Mouse (Mus musculus): ENCODE data around the gene Lpgat1. TPM values are rescaled to one million over a fixed set of nuclear protein-coding genes. Genes with fewer than 3 reads are reported as not detected.
A peak's percentile ranks its signal among the peaks of the same experiment; 100 is the strongest.

Lpgat1 gene
- polyA plus RNA-seq, 1 experiment from 2014 or later = 26.4 TPM

DNA sequence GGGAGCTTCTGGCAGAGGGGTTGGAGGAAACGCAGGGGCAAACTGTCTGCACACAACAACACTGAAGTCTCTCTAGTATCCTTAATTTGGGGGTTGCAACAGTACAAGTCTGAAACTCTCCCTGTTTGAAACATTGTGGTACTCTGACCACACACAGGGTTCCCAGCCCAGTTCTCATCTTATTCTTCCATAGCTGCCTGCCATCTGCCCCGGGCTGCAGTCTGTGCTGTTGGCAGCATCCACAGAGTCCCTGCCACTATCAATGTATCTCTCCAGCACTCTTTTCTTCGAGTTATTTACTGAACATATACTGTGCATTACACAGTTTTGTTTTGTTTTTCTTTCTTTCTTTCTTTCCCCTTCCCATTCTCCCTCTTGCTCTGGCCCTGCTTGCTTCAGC is 99.0 kb downstream of the Lpgat1 start:
- Histone ChIP-seq H3K4me3 (ENCODE audit: low read depth, low read length) (no peak overlapping the region), H3K27ac (ENCODE audit: low read length) (no peak overlapping the region), H3K36me3 (ENCODE audit: control insufficient read depth, insufficient read depth, low read length) (no peaks in the 10 kb centered on the region), H3K9me3 (ENCODE audit: control insufficient read depth, low read depth, low read length) (no peaks in the 10 kb centered on the region), H3K27me3 (ENCODE audit: control insufficient read depth, insufficient read depth, low read length) (no peaks in the 10 kb centered on the region), H3K4me1 (ENCODE audit: control insufficient read depth, insufficient read depth, low read length) (no peaks in the 10 kb centered on the region), H3K9ac (replicated peaks; ENCODE audit: low read depth, low read length) (no peak overlapping the region), H3K4me2 (replicated peaks; ENCODE audit: low read depth, low read length) (no peak overlapping the region)
- WGBS = 77% methylated on average over 3 of the region's 3 CpGs
- no peak for ATAC-seq (ENCODE audit: insufficient number of reproducible peaks, insufficient read depth, low FRiP score, low read depth)

DNA sequence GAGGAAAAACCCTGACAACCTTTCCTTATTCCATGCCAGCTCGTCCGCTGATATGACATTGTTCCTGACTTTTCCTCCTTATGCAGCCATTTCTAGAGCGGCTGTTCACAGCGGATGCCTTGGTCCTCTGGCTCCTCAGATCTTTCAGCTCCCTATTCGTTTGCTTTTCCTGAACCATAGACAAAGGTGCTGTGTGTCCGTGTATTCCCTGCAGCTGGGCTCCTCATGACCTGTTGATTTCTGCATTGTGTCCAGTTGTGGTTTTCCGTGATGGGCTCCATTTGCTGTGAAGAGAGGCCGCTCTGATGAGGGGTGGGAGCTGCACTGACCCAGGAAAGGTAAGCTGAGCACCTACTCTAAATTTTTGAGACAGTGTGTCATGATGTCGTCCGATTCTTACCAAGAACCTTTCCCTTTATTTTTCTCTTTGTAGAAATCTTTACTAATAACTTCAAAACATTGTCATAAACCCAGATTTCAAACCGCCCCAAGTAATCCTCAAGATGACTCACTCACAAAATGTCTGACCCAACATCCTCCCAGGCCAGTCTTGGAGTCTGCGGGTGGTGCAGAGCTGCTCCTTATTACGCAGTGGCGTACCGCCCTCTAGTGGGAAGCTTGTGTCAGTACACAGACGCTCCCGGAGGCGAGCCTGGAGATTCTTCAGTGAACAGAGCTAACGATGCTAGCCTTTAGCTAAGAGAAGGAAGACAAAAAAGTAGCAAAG is 99.9 kb downstream of the Lpgat1 start:
- Histone ChIP-seq H3K4me2 (replicated peaks; ENCODE audit: low read depth, low read length) (no peak overlapping the region), H3K36me3 (ENCODE audit: control insufficient read depth, insufficient read depth, low read length) (no peaks in the 10 kb centered on the region), H3K4me1 (ENCODE audit: control insufficient read depth, insufficient read depth, low read length) (peaks cover 5% of the 10 kb centered on the region), H3K4me3 (ENCODE audit: low read depth, low read length) (no peak overlapping the region), H3K9me3 (ENCODE audit: control insufficient read depth, low read depth, low read length) (no peaks in the 10 kb centered on the region), H3K27ac (ENCODE audit: low read length) (no peak overlapping the region), H3K9ac (replicated peaks; ENCODE audit: low read depth, low read length) (no peak overlapping the region), H3K27me3 (ENCODE audit: control insufficient read depth, insufficient read depth, low read length) (no peaks in the 10 kb centered on the region)
- peak; percentile 70; the same call in 1 of the 2 replicates for ATAC-seq (ENCODE audit: insufficient number of reproducible peaks, insufficient read depth, low FRiP score, low read depth)
- 33% methylated on average over 19 of the region's 19 CpGs for WGBS

DNA sequence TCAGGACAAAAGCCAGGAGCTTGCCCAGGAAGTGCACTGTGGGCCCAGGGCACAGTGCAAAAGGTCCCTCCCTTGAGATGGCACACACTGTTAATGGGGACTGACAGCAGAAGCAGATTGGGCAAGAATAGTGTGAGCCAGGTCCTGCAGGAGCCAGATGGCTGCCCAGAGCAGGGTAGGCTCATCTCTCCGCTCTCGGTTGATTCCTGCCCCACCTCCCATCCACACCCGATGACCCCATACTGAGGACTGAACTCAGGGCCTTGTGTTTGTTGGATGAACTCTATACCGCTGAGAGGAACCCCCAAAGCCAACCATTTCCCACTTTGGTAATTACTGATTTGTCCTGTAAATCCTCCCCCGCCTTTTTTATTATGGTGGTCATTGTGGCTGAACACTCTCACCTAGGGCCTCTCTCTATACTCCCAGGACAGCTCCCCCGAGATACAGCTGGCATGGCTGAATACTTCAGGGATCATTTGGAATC is 100.6 kb downstream of the Lpgat1 start:
- Histone ChIP-seq H3K4me1 (ENCODE audit: control insufficient read depth, insufficient read depth, low read length) (peaks cover 5% of the 10 kb centered on the region), H3K27ac (ENCODE audit: low read length) (no peak overlapping the region)
- no peak for ATAC-seq (ENCODE audit: insufficient number of reproducible peaks, insufficient read depth, low FRiP score, low read depth)

DNA sequence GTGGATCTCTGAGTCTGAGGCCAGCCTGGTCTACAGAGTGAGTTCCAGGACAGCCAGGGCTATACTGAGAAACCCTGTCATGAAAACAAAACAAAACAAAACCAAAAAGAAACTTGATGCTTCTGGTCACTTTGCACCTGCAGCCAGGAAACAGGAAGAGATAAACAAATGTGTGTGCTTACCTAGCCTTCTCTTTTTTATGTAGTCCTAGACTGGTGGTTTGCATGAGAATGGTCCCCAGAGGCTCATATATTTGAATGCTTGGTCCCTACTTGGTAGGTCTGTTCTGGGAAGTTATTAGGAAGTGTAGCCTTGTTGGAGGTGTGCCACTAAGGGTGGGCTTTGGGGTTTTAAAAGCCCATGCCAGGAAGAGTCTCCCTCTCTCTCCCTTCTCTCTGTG is 101.4 kb downstream of the Lpgat1 start:
- no peak for ATAC-seq (ENCODE audit: insufficient number of reproducible peaks, insufficient read depth, low FRiP score, low read depth)

More for the DNA sequence above, 100.6 kb downstream of the Lpgat1 start:
- no peak overlapping the region for H3K4me2 ChIP-seq (replicated peaks; ENCODE audit: low read depth, low read length)
- no peaks in the 10 kb centered on the region for H3K36me3 ChIP-seq (ENCODE audit: control insufficient read depth, insufficient read depth, low read length)
- H3K9me3 ChIP-seq (ENCODE audit: control insufficient read depth, low read depth, low read length) = no peaks in the 10 kb centered on the region
- no peaks in the 10 kb centered on the region for H3K27me3 ChIP-seq (ENCODE audit: control insufficient read depth, insufficient read depth, low read length)
- 36% methylated on average over 6 of the region's 6 CpGs for WGBS
- no peak overlapping the region for H3K9ac ChIP-seq (replicated peaks; ENCODE audit: low read depth, low read length)
- no peak overlapping the region for H3K4me3 ChIP-seq (ENCODE audit: low read depth, low read length)

DNA sequence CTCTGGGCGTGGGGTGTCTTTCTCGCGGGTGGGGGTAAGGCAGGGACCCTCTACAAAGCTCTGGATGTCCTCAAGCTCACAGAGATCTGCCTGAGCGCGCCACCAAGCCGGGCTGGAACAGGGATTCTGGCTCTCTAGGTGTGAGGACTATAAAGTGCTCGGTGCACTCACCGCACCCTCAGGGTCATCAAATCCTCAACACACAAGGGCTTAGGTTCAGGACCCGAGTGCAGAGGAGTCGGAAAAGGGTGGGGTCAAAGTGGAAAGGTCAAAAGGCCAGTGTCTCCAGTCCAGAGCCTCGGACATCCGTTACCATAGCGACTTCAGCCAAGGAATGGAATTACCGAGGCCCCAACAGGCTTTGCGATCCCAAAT is 103.3 kb downstream of the Lpgat1 start:
- Histone ChIP-seq H3K4me1 (ENCODE audit: control insufficient read depth, insufficient read depth, low read length) (peaks cover 5% of the 10 kb centered on the region), H3K9ac (replicated peaks; ENCODE audit: low read depth, low read length) (peak overlapping the region; percentile 15; the same call in 1 of the 2 replicates), H3K4me2 (replicated peaks; ENCODE audit: low read depth, low read length) (peak overlapping the region; percentile 58), H3K4me3 (ENCODE audit: low read depth, low read length) (peak overlapping the region; percentile 74), H3K27ac (ENCODE audit: low read length) (no peak overlapping the region), H3K9me3 (ENCODE audit: control insufficient read depth, low read depth, low read length) (no peaks in the 10 kb centered on the region), H3K36me3 (ENCODE audit: control insufficient read depth, insufficient read depth, low read length) (peaks cover 10% of the 10 kb centered on the region), H3K27me3 (ENCODE audit: control insufficient read depth, insufficient read depth, low read length) (no peaks in the 10 kb centered on the region)
- ATAC-seq (ENCODE audit: insufficient number of reproducible peaks, insufficient read depth, low FRiP score, low read depth) = peak; percentile 42; the same call in 1 of the 2 replicates
- WGBS = 5% methylated on average over 15 of the region's 15 CpGs

More for the DNA sequence above, 101.4 kb downstream of the Lpgat1 start:
- H3K4me1 ChIP-seq (ENCODE audit: control insufficient read depth, insufficient read depth, low read length) = peaks cover 5% of the 10 kb centered on the region
- no peaks in the 10 kb centered on the region for H3K27me3 ChIP-seq (ENCODE audit: control insufficient read depth, insufficient read depth, low read length)
- H3K27ac ChIP-seq (ENCODE audit: low read length) = no peak overlapping the region
- no peak overlapping the region for H3K4me2 ChIP-seq (replicated peaks; ENCODE audit: low read depth, low read length)
- H3K36me3 ChIP-seq (ENCODE audit: control insufficient read depth, insufficient read depth, low read length) = no peaks in the 10 kb centered on the region
- H3K9me3 ChIP-seq (ENCODE audit: control insufficient read depth, low read depth, low read length) = no peaks in the 10 kb centered on the region
- no peak overlapping the region for H3K4me3 ChIP-seq (ENCODE audit: low read depth, low read length)
- no peak overlapping the region for H3K9ac ChIP-seq (replicated peaks; ENCODE audit: low read depth, low read length)

DNA sequence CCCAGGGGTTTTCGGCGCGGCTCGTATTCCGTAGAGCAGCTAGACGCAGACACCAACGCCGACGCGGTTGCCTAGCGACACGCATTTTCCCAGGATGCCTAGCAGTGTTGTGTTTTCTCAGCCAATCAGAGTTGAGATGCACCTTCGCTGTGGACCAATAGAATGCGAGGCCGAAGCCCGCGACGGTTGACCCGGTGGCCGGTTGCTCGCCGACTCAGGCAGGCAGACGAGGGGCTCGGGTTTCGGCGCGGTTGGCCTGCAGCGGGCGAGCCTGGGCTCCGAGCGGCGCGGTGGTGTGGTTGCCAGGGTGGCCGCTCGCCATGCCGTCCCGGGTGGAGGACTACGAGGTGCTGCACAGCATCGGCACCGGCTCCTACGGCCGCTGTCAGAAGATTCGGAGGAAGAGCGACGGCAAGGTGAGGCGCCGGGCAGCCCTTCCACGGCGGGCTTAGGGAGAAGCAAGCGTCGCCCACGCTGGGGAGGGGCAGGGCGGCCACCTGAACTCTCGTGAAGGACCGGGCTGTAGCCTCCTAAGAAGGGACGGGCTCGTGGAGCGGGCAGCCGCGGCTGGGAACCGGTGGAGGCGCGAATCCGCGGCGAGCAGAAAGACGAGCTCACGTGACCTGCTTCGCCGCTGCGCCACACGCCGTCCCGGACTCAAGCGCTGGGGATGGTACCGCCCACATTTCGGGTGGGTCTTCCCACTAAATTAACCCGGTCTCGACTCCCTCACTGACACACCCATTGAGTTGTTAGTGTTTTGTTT is 103.9 kb downstream of the Lpgat1 start, which contains the start of gene Nek2:
Nek2 (plus strand) TSS at position 119 of the 766 bp plus-strand sequence.
- under 1% methylated on average over 79 of the region's 79 CpGs for WGBS
- Histone ChIP-seq H3K9ac (replicated peaks; ENCODE audit: low read depth, low read length) (peak within 1 kb of the TSS; percentile 59), H3K27ac (ENCODE audit: low read length) (peak within 1 kb of the TSS; percentile 59; the same call in 1 of the 2 replicates), H3K36me3 (ENCODE audit: control insufficient read depth, insufficient read depth, low read length) (peaks cover 16% of the 10 kb centered on the region), H3K27me3 (ENCODE audit: control insufficient read depth, insufficient read depth, low read length) (no peaks in the 10 kb centered on the region), H3K4me2 (replicated peaks; ENCODE audit: low read depth, low read length) (peak within 1 kb of the TSS; percentile 58), H3K9me3 (ENCODE audit: control insufficient read depth, low read depth, low read length) (no peaks in the 10 kb centered on the region), H3K4me1 (ENCODE audit: control insufficient read depth, insufficient read depth, low read length) (peaks cover 5% of the 10 kb centered on the region), H3K4me3 (ENCODE audit: low read depth, low read length) (peak within 1 kb of the TSS; percentile 74)
- peak; percentile 93 for ATAC-seq (ENCODE audit: insufficient number of reproducible peaks, insufficient read depth, low FRiP score, low read depth)

DNA sequence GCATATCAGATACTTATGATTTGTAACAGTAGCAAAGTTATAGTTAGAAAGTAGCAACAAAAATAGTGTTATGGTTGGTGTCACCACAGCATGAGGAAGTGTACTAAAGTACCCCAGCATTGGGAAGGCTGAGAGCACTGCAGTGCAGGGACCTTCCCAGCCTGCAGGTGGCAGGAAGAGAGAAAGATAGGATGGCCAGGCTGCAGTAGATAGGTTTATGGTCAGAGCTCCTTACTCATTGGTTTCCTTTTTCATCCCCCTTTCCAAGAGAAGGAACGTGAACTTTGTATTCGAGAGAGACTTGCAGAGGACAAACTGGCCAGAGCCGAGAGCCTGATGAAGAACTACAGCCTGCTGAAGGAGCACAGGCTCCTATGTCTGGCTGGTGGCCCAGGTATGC is 111.5 kb downstream of the Lpgat1 start:
- no peak for ATAC-seq (ENCODE audit: insufficient number of reproducible peaks, insufficient read depth, low FRiP score, low read depth)
- no peaks in the 10 kb centered on the region for H3K4me1 ChIP-seq (ENCODE audit: control insufficient read depth, insufficient read depth, low read length)
- 78% methylated on average over 3 of the region's 3 CpGs for WGBS
- no peak overlapping the region for H3K4me3 ChIP-seq (ENCODE audit: low read depth, low read length)
- peaks cover 55% of the 10 kb centered on the region for H3K36me3 ChIP-seq (ENCODE audit: control insufficient read depth, insufficient read depth, low read length)
- H3K4me2 ChIP-seq (replicated peaks; ENCODE audit: low read depth, low read length) = no peak overlapping the region
- H3K27ac ChIP-seq (ENCODE audit: low read length) = no peak overlapping the region
- no peaks in the 10 kb centered on the region for H3K27me3 ChIP-seq (ENCODE audit: control insufficient read depth, insufficient read depth, low read length)
- H3K9me3 ChIP-seq (ENCODE audit: control insufficient read depth, low read depth, low read length) = no peaks in the 10 kb centered on the region
- no peak overlapping the region for H3K9ac ChIP-seq (replicated peaks; ENCODE audit: low read depth, low read length)

DNA sequence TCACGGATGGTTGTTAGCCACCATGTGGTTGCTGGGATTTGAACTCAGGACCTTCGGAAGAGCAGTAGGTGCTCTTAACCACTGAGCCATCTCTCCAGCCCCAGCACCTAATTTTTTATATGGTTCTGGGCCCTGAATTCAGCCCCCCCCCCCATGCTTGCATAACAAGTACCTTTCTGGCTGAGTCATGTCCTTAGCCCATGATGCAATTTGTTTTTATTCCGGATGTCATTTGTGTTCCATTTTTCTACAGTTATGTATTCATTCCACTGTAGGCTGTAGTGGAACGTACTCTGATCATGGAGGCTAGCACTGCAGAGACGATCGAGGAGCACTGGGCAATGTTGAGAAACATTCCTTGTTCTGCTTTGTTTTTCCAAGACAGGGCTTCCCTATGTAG is 115.8 kb downstream of the Lpgat1 start:
- peaks cover 26% of the 10 kb centered on the region for H3K36me3 ChIP-seq (ENCODE audit: control insufficient read depth, insufficient read depth, low read length)
- H3K9me3 ChIP-seq (ENCODE audit: control insufficient read depth, low read depth, low read length) = no peaks in the 10 kb centered on the region
- no peak overlapping the region for H3K4me3 ChIP-seq (ENCODE audit: low read depth, low read length)
- H3K4me1 ChIP-seq (ENCODE audit: control insufficient read depth, insufficient read depth, low read length) = no peaks in the 10 kb centered on the region
- H3K27ac ChIP-seq (ENCODE audit: low read length) = no peak overlapping the region
- H3K4me2 ChIP-seq (replicated peaks; ENCODE audit: low read depth, low read length) = no peak overlapping the region
- no peak overlapping the region for H3K9ac ChIP-seq (replicated peaks; ENCODE audit: low read depth, low read length)
- no peak for ATAC-seq (ENCODE audit: insufficient number of reproducible peaks, insufficient read depth, low FRiP score, low read depth)
- 96% methylated on average over 6 of the region's 6 CpGs for WGBS
- no peaks in the 10 kb centered on the region for H3K27me3 ChIP-seq (ENCODE audit: control insufficient read depth, insufficient read depth, low read length)
